ENCODE assay signal across 9 mouse cellular contexts in genomic region chr7:101323141-101323594, GRCm38 (mm10). TPM values are rescaled to one million over a fixed set of nuclear protein-coding genes. Genes with fewer than 3 reads are reported as not detected.
DNase-seq lines count a peak whose midpoint lies in the region; ATAC-seq and TF ChIP-seq lines count a peak whose summit lies in the region.
"Had no signal": no experiment of that assay in that cellular context is flagged by ENCODE, and none has a peak within 500 bp of the region (broad histone marks: within the 10 kb centered on the region; RNA-seq: fewer than 3 reads in every experiment).

No protein-coding gene starts in this region.

- H3K36me3 ChIP-seq in limb, embryonic 13.5 days: peaks cover 8% of the 10 kb centered on the region; the same call in 1 of the 2 replicates
- no peaks in the 10 kb centered on the region for H3K36me3 ChIP-seq in limb, embryonic 10.5 days
- no peaks in the 10 kb centered on the region for H3K36me3 ChIP-seq in kidney, adult 2 months (ENCODE audit: control insufficient read depth, insufficient read depth, low read length)
- H3K36me3 ChIP-seq: G1E had no signal

- peak; percentile 24; the same call in 1 of the 2 replicates for TF ChIP-seq CTCF in kidney, adult 2 months (conservative IDR thresholded peaks at IDR 0.05; ENCODE audit: insufficient read depth, insufficient read length, low read depth, low read length)

- WGBS in limb, embryonic 13.5 days: 62% methylated on average over 4 of the region's 4 CpGs
- 77% methylated on average over 4 of the region's 4 CpGs for WGBS in limb, embryonic 10.5 days
- WGBS in kidney, adult 2 months: 43% methylated on average over 4 of the region's 4 CpGs

- no peak overlapping the region for H3K4me3 ChIP-seq in limb, embryonic 13.5 days
- no peak overlapping the region for H3K4me3 ChIP-seq in limb, embryonic 10.5 days
- peak overlapping the region; percentile 83 for H3K4me3 ChIP-seq in kidney, adult 2 months (ENCODE audit: insufficient read depth, low read depth, low read length)

- H3K9me3 ChIP-seq in limb, embryonic 13.5 days: no peaks in the 10 kb centered on the region
- no peaks in the 10 kb centered on the region for H3K9me3 ChIP-seq in limb, embryonic 10.5 days (replicated peaks)
- H3K9me3 ChIP-seq: G1E had no signal

- peaks cover 28% of the 10 kb centered on the region for H3K27me3 ChIP-seq in limb, embryonic 13.5 days
- peaks cover 55% of the 10 kb centered on the region for H3K27me3 ChIP-seq in limb, embryonic 10.5 days (ENCODE audit: low read depth, poor library complexity, severe bottlenecking)
- H3K27me3 ChIP-seq in kidney, adult 2 months (replicated peaks; ENCODE audit: control insufficient read depth, insufficient read depth, low read length): no peaks in the 10 kb centered on the region

- H3K4me2 ChIP-seq in limb, embryonic 13.5 days (replicated peaks): peak overlapping the region; percentile 97

- no peak for TF ChIP-seq POLR2A in kidney, adult 2 months (IDR thresholded peaks at IDR 0.05; ENCODE audit: low read depth, low read length)

- H3K4me1 ChIP-seq in limb, embryonic 13.5 days: peaks cover 35% of the 10 kb centered on the region
- H3K4me1 ChIP-seq in limb, embryonic 10.5 days: peaks cover 27% of the 10 kb centered on the region
- peaks cover 55% of the 10 kb centered on the region for H3K4me1 ChIP-seq in kidney, adult 2 months (ENCODE audit: control insufficient read depth, insufficient read depth, low read length)

- no peak overlapping the region for H3K27ac ChIP-seq in limb, embryonic 13.5 days
- H3K27ac ChIP-seq in limb, embryonic 10.5 days: no peak overlapping the region
- peak overlapping the region; percentile 91 for H3K27ac ChIP-seq in kidney, adult 2 months (ENCODE audit: insufficient read depth, low read depth, low read length)

- ATAC-seq in limb, embryonic 13.5 days (ENCODE audit: low FRiP score, low read depth): no peak
- peak; percentile 68 for ATAC-seq in megakaryocyte progenitor cell, adult 5-6 weeks (replicated peaks; ENCODE audit: poor library complexity)

- no peak for DNase-seq in limb, embryonic 10.5 days (ENCODE audit: low spot score)
- peak; percentile 56 to 63 for DNase-seq in cerebellum, postnatal 25 days
- DNase-seq in kidney, adult 2 months: peak; percentile 84
- DNase-seq in right cerebral cortex, postnatal 10 days (ENCODE audit: low spot score in 2 of 2): no peak
- no peak for DNase-seq in adrenal gland, adult 8-10 months
- DNase-seq in embryo, embryonic 11 days: no peak

- H3K9ac ChIP-seq in limb, embryonic 13.5 days: no peak overlapping the region

RNA-seq across cellular contexts. Expression of gene Stard10, which starts 6.3 kb away (rescaled TPM):
- polyA plus RNA-seq in limb, embryonic 13.5 days (2015; fragmentation: Nextera tagmentation; extraction: Ambion mirVana): 19.9 and 22.3 TPM in 2 replicates
- polyA plus RNA-seq in limb, embryonic 10.5 days (2016; fragmentation: Nextera tagmentation; extraction: Ambion mirVana): 10.1 and 11.7 TPM in 2 replicates
- polyA plus RNA-seq in kidney, adult 2 months (2012; rRNA removed): 467 and 503 TPM in 2 replicates
- total RNA-seq in megakaryocyte progenitor cell, adult 5-6 weeks (2015): 50.4 and 59.3 TPM in 2 replicates
- 23.1 and 31.2 TPM in 2 replicates for total RNA-seq in megakaryocyte progenitor cell, adult 5-6 weeks (2017)
- 100 to 1,000 TPM in 2 of 4 experiments, 10 to 100 TPM in 2; 39.3 to 195 (median 109) TPM for total RNA-seq in adrenal gland, adult 8-10 months (2022)
- total RNA-seq: G1E had no signal

RNA-seq across cellular contexts. Expression of gene Atg16l2, which starts 21.1 kb away (rescaled TPM):
- 21.4 and 24.5 TPM in 2 replicates for polyA plus RNA-seq in limb, embryonic 13.5 days (2015; fragmentation: Nextera tagmentation; extraction: Ambion mirVana)
- 19.6 and 23.0 TPM in 2 replicates for polyA plus RNA-seq in limb, embryonic 10.5 days (2016; fragmentation: Nextera tagmentation; extraction: Ambion mirVana)
- polyA plus RNA-seq in kidney, adult 2 months (2012; rRNA removed): 12.3 and 19.4 TPM in 2 replicates
- total RNA-seq in megakaryocyte progenitor cell, adult 5-6 weeks (2015): 9.8 and 14.7 TPM in 2 replicates
- total RNA-seq in megakaryocyte progenitor cell, adult 5-6 weeks (2017): 6.7 and 7.1 TPM in 2 replicates
- total RNA-seq in adrenal gland, adult 8-10 months (2022): 10 to 100 TPM; 20.8 to 49.8 (median 33.4) TPM

RNA-seq across cellular contexts. Expression of gene Arap1, which starts 24.7 kb away (rescaled TPM):
- polyA plus RNA-seq in limb, embryonic 13.5 days (2015; fragmentation: Nextera tagmentation; extraction: Ambion mirVana): 41.5 and 45.6 TPM in 2 replicates
- polyA plus RNA-seq in limb, embryonic 10.5 days (2016; fragmentation: Nextera tagmentation; extraction: Ambion mirVana): 13.1 and 20.5 TPM in 2 replicates
- 68.7 and 69.7 TPM in 2 replicates for polyA plus RNA-seq in kidney, adult 2 months (2012; rRNA removed)
- total RNA-seq in megakaryocyte progenitor cell, adult 5-6 weeks (2015): 34.3 and 41.2 TPM in 2 replicates
- total RNA-seq in megakaryocyte progenitor cell, adult 5-6 weeks (2017): 63.1 and 89.4 TPM in 2 replicates
- total RNA-seq in adrenal gland, adult 8-10 months (2022): 10 to 100 TPM; 34.8 to 67.7 (median 49.6) TPM

Comparison
In these comparisons a context has a peak if more than half of its experiments do, and no peak if none do; other contexts are left out.
1. DNase-seq: peak in cerebellum, postnatal 25 days (2 of 2) and kidney, adult 2 months (single experiment); none in limb, embryonic 10.5 days (single experiment), right cerebral cortex, postnatal 10 days (0 of 2), adrenal gland, adult 8-10 months (single experiment) and embryo, embryonic 11 days (single experiment).
2. RNA of gene Stard10, which starts 6.3 kb away (polyA plus RNA-seq): 467 to 503 TPM in kidney, adult 2 months; 19.9 to 22.3 TPM in limb, embryonic 13.5 days and 10.1 to 11.7 TPM in limb, embryonic 10.5 days; every median in the first group is over 10 times any median in the second.